Mouse (Mus musculus): ENCODE data around the gene Cox8b.
A peak's percentile ranks its signal among the peaks of the same experiment; 100 is the strongest.

Gene Cox8b

GRCm38 (mm10) chr7:140900220-140900619 lies at the start of gene Cox8b:
Cox8b (minus strand) TSS chr7:140900446.
- no peak for DNase-seq (ENCODE audit: extremely low spot score, low spot score)

- no peak for DNase-seq (ENCODE audit: extremely low spot score, low spot score)
Observed at GRCm38 (mm10) chr7:140949255-140949654, 49.0 kb upstream of the Cox8b start.

DNA sequence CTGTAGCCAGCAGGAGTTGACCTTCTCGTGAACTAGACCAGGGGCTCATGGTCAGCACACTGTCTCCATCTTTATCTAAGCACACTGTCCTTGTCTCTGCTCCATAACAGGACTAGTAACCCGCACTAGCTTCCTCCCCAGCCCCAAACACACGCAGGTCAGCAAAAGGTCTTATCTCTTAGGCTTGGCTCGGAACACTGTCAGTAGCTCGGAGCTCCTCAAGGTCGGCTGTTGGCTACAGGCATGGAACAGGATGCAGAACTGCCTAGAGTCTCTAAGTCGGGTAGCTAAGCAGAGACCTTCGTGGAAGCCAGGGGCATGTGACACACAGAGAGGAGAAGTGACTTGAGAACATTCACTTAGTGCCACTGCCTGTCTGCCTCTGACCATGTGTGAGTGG lies 47.9 kb upstream of the Cox8b start:
- DNase-seq (ENCODE audit: extremely low spot score, low spot score), result no peak

GRCm38 (mm10) chr7:140946980-140947379 lies 46.7 kb upstream of the Cox8b start:
- no peak for DNase-seq (ENCODE audit: extremely low spot score, low spot score)

DNA sequence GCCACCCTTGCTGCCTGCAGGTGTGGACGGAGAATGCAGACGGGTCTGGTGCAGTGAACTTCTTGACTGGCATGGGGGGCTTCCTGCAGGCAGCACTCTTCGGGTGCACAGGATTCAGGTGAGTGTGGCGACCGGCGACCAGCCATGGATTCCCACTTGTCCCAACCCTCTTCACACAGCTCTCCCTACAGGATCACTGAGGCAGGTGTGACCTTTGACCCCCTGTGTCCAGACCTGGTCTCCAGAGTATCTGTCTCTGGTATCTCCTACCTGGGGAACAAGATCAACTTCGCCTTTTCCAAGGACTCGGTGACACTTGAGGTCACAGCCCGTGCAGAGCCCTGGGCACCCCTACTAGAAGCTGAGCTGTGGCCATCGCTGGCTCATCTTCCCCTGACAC lies 46.1 kb upstream of the Cox8b start:
- no peak for DNase-seq (ENCODE audit: extremely low spot score, low spot score)

DNA sequence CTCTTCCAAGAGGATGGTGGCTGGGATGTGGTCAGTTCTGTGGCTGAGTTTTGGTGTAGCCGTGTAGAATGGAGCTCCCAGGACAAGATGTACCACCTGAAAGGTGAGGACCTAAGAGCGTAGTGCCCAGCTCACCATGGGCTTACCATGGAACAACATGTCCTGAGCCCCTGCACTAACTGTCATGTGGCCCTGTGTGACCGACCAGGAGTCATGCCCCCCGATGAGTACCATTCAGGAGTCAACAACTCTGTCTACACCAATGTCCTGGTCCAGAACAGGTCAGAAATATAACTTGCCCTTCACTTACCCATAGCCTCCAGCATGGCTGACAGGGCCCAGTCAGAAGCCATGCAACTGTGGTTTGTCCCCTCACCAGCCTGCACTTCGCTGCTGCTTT lies 45.0 kb upstream of the Cox8b start:
- no peak for DNase-seq (ENCODE audit: extremely low spot score, low spot score)

GRCm38 (mm10) chr7:140944236-140944635 lies 44.0 kb upstream of the Cox8b start:
- no peak for DNase-seq (ENCODE audit: extremely low spot score, low spot score)

GRCm38 (mm10) chr7:140943356-140943755 lies 43.1 kb upstream of the Cox8b start:
- no peak for DNase-seq (ENCODE audit: extremely low spot score, low spot score)

DNA sequence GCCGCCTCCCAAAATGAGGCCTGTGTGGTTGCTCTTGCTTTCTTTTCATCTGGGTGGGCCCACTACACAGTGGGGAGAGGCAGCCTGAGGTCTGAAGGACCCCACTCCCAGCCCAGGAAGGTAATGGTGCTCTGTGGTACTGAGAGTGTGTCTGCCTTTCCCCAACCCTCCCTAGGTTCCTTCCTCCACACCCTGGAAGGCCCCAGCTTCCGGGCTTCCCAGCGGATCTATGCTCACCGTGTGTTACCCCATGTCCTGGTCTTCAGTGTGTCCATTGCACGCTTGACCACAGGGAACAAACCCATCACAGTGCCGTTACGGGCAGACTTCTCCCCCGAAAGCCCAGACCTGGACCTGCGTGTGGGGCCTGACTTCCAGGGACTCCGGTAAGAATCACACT lies 42.6 kb upstream of the Cox8b start:
- no peak for DNase-seq (ENCODE audit: extremely low spot score, low spot score)

DNA sequence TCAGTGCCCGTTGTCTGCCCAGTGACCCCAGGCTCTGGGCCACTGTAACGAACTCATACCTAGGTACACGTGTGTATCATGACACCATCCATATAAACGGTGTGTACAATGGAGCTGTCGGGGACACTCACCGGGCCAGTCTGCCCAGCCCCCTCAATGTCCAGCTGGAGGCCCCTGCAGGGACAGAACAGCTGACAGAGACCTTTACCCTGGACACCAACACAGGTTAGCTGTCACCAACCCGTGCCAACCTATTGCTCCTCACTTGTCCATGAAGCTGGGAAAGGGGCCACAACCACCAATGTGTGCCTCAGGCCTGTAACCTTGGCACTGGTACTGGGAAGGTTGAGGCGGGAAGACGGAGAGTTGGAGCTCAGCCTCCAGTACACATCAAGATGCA lies 42.1 kb upstream of the Cox8b start:
- no peak for DNase-seq (ENCODE audit: extremely low spot score, low spot score)

DNA sequence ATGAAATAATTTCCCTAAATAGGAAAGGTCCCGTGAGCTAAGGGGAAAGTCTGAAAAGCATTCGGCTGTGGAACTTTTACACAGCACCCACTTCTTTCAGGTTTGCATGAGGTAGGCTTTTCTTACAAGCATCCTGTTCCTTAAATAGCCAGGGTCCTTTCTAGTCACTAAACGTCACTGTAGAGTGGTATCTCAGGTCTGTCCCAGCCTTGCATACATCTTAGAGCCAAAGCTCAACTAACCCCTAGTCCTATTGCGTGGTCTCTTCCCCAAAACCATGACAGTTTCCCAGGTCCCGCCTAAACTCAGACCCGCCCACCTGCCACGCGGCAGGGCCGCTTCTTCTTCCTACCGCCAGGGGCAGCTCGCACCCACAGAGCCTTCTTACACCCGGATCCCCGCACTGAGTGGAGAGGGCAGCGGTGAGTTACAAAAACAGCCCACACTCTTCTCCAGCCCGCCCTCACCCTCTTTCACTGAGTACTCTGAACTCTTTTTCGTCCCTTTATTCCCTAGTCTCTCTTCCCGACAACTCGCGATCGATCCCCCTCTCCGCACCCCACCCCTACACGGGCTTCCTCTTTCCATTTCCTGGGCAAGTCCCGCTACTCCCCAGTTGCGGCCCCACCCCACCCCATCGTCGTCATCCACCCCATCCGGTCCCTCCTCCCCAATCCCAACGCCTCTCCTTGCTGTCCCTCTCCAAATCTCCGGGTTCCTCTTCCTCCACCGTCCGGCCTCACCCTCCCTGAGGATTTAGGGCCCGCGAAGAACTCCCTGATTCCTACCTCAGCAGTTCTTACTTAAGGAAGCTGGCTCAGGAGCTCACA lies 41.2 kb upstream of the Cox8b start, which contains the start of gene Pgghg:
TSS of gene Pgghg (plus strand) at position 170 of the 830 bp plus-strand sequence.
- peak; percentile 89 for DNase-seq (ENCODE audit: extremely low spot score, low spot score)

DNA sequence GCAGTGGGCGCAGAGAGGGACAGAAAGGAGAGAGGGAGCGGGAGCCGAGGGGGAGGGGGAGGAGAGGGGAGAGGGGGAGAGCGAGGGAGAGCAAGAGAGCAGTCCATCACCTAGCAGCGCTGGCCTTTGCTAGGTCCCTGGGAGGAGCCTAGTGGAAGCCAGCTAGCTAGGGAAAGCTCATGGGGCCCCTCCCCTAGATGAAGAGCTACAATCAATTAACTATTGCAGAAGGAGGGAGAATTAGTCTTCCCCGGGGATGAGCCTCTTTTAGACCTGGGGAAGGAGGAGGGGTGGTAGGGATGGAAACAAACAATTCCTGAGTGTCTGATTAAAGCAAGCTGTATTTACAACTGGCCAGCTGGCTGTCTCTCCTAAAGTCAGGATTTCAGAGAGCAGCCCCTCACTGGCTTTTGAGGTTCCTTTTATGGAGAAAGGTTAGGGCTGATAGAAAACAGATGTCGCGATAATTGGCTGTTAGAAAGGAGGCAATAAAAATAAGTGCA lies 39.5 kb upstream of the Cox8b start:
- peak; percentile 44 for DNase-seq (ENCODE audit: extremely low spot score, low spot score)

GRCm38 (mm10) chr7:140938896-140939295 lies 38.6 kb upstream of the Cox8b start:
- no peak for DNase-seq (ENCODE audit: extremely low spot score, low spot score)

- no peak for DNase-seq (ENCODE audit: extremely low spot score, low spot score)
Observed at GRCm38 (mm10) chr7:140938436-140938835, 38.2 kb upstream of the Cox8b start.

- DNase-seq (ENCODE audit: extremely low spot score, low spot score), result no peak
Observed at GRCm38 (mm10) chr7:140927181-140927580, 26.9 kb upstream of the Cox8b start.

DNA sequence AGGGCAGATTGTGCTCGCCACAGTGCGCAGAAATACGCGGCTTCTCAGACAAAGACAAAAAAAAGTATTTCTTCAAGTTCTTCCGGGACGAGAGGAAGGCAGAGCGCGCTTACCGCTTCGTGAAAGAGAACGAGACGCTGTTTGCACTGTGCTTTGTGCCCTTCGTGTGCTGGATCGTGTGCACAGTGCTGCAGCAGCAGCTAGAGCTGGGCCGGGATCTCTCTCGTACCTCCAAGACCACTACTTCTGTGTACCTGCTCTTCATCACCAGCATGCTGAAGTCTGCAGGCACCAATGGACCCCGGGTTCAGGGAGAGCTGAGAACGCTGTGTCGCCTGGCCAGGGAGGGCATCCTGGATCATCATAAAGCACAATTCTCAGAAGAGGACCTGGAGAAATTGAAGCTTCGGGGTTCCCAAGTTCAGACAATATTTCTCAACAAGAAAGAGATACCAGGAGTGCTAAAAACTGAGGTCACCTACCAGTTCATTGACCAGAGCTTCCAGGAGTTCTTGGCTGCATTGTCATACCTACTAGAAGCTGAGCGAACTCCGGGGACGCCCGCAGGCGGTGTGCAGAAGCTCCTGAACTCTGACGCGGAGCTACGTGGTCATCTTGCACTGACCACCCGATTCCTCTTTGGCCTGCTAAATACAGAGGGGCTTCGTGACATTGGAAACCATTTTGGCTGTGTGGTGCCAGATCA lies 23.0 kb upstream of the Cox8b start:
- DNase-seq (ENCODE audit: extremely low spot score, low spot score), result peak; percentile 45

- peak; percentile 59 for DNase-seq (ENCODE audit: extremely low spot score, low spot score)
Observed at GRCm38 (mm10) chr7:140922398-140923069, 22.3 kb upstream of the Cox8b start.

DNA sequence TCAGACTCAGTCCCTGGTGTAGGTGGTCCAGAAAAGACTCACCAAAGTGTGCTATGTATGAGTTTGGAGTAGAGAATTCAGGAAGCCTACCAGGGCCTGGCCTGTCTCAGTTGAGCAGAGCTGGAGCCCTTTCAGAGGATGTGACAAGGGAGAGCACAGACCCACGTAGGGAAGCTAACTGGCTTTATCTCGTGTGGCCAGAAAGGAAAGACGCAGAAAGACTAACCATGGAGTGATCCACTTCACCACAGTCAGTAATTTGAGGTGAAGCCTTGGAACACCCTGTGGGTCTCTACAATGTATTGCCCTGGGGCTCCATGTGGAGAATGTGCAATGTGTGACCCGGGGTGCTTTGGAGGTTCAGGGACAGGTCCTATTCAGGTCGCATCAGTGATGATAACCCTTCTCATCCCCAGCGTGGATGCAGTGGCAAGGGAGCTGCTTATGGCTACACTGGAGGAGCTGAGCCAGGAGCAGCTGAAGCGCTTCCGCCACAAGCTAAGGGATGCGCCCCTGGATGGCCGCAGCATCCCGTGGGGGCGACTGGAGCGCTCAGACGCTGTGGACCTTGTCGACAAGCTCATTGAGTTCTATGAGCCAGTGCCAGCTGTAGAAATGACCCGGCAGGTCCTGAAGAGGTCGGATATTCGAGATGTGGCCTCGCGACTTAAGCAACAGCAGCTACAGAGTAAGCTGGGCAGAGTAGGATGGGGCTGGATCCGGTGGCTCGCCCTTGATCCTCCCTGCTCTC lies 21.2 kb upstream of the Cox8b start:
- no peak for DNase-seq (ENCODE audit: extremely low spot score, low spot score)

GRCm38 (mm10) chr7:140920418-140921029 lies 20.3 kb upstream of the Cox8b start, which contains the start of gene Nlrp6:
Nlrp6 (plus strand) TSS chr7:140920902.
- DNase-seq (ENCODE audit: extremely low spot score, low spot score), result no peak

DNA sequence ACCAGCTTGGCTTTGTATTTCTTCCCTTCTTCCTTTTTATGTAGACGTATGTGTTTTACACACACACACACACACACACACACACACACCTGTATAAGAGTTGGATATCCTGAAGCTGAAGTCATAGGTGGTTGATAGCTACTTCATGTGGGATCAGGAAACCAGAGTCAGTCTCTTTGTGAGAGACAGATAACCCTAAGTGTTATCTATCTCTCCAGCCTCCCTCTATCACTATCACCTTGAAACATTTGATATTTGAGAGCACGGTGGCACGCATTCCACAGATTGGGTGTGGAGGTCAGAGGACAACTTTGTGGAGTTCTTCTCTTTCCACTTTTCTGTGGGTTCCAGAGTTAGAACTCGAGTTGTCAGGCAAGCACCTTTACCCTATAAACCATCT lies 19.7 kb upstream of the Cox8b start:
- no peak for DNase-seq (ENCODE audit: extremely low spot score, low spot score)

Measured in neural tube, embryonic 10.5 days (tissue).